Mouse (Mus musculus): ENCODE measurements at regions not wholly inside any gene's neighbourhood (a gene's known extent, or its start where the extent isn't known, plus 50 kb on each side); places are given as distances from the start of the nearest gene placed in this dataset.

GRCm38 (mm10) chr2:71644038-71644470, 97.5 kb upstream of the Dlx2 start:
- peak; percentile 23 for ATAC-seq

GRCm38 (mm10) chr2:71647914-71648497, 97.4 kb upstream of the Itga6 start:
- no peak for ATAC-seq

- ATAC-seq = no peak
Observed at GRCm38 (mm10) chr2:71651662-71652061, 93.8 kb upstream of the Itga6 start.

- ATAC-seq = no peak
Observed at GRCm38 (mm10) chr2:71652261-71652801, 93.1 kb upstream of the Itga6 start.

- ATAC-seq = no peak
Observed at GRCm38 (mm10) chr2:71654817-71655503, 90.5 kb upstream of the Itga6 start.

- ATAC-seq = no peak
Observed at GRCm38 (mm10) chr2:71655504-71656390, 89.7 kb upstream of the Itga6 start.

GRCm38 (mm10) chr2:71656611-71657244, 88.7 kb upstream of the Itga6 start:
- no peak for ATAC-seq

GRCm38 (mm10) chr2:71661438-71661837, 84.0 kb upstream of the Itga6 start:
- no peak for ATAC-seq

- ATAC-seq = no peak
Observed at GRCm38 (mm10) chr2:71661986-71662385, 83.4 kb upstream of the Itga6 start.

GRCm38 (mm10) chr2:71663453-71663852, 82.0 kb upstream of the Itga6 start:
- no peak for ATAC-seq

GRCm38 (mm10) chr2:71666927-71667326, 78.5 kb upstream of the Itga6 start:
- ATAC-seq = no peak

GRCm38 (mm10) chr2:71667746-71668145, 77.7 kb upstream of the Itga6 start:
- ATAC-seq = no peak

GRCm38 (mm10) chr2:71670228-71670790, 75.1 kb upstream of the Itga6 start:
- ATAC-seq = no peak

- no peak for ATAC-seq
Observed at GRCm38 (mm10) chr2:71670882-71671281, 74.5 kb upstream of the Itga6 start.

GRCm38 (mm10) chr2:71673087-71673920, 72.1 kb upstream of the Itga6 start:
- ATAC-seq = no peak

- ATAC-seq = no peak
Observed at GRCm38 (mm10) chr2:71680746-71681145, 64.7 kb upstream of the Itga6 start.

GRCm38 (mm10) chr2:71681148-71681547, 64.3 kb upstream of the Itga6 start:
- ATAC-seq = no peak

- no peak for ATAC-seq
Observed at GRCm38 (mm10) chr2:71683375-71683774, 62.0 kb upstream of the Itga6 start.

- ATAC-seq = no peak
Observed at GRCm38 (mm10) chr2:71685239-71685638, 60.2 kb upstream of the Itga6 start.

GRCm38 (mm10) chr2:71689041-71689440, 56.4 kb upstream of the Itga6 start:
- no peak for ATAC-seq
